Mouse (Mus musculus) thymus, adult 18-20 months (tissue): ENCODE results near the gene Tie1.

ENCODE experiments used
- DNase-seq, 2 experiments: peaks; one replicate each; pipeline ENCODE4 v3.0.0; 2022; ENCODE audit warnings: mixed read lengths in 2 of 2

Gene Tie1

GRCm38 (mm10) chr4:118472687-118473086, 17.2 kb downstream of the Tie1 start:
- no peak for DNase-seq

- DNase-seq, result no peak
Measured at GRCm38 (mm10) chr4:118471281-118471680, 18.6 kb downstream of the Tie1 start.

GRCm38 (mm10) chr4:118465697-118466163, 24.1 kb downstream of the Tie1 start:
- no peak for DNase-seq

GRCm38 (mm10) chr4:118464956-118465355, 24.9 kb downstream of the Tie1 start:
- no peak for DNase-seq

- DNase-seq, result no peak
Measured at GRCm38 (mm10) chr4:118457345-118457975, 32.4 kb downstream of the Tie1 start, which contains the start of gene Mpl. TSS of gene Mpl (minus strand) at chr4:118457513.

GRCm38 (mm10) chr4:118446415-118447153, 43.3 kb downstream of the Tie1 start:
- no peak for DNase-seq

GRCm38 (mm10) chr4:118445781-118446414, 44.0 kb downstream of the Tie1 start:
- no peak for DNase-seq

- DNase-seq, result no peak
Measured at GRCm38 (mm10) chr4:118445088-118445487, 44.8 kb downstream of the Tie1 start.

GRCm38 (mm10) chr4:118437829-118438253, 52.0 kb downstream of the Tie1 start:
- peak in 1 of 2 experiments; percentile 41 for DNase-seq

- DNase-seq, result peak; percentile 80 to 89
Measured at GRCm38 (mm10) chr4:118436820-118437603, 52.8 kb downstream of the Tie1 start, which contains the start of gene Cdc20. TSS of gene Cdc20 (minus strand) at chr4:118437352.

- DNase-seq, result no peak
Measured at GRCm38 (mm10) chr4:118432332-118432731, 57.5 kb downstream of the Tie1 start.

GRCm38 (mm10) chr4:118429215-118429895, 60.5 kb downstream of the Tie1 start:
- DNase-seq, result no peak

- DNase-seq, result no peak
Measured at GRCm38 (mm10) chr4:118428531-118429214, 61.2 kb downstream of the Tie1 start.

GRCm38 (mm10) chr4:118427768-118428451, 62.0 kb downstream of the Tie1 start, which contains the start of gene Elovl1:
TSS of gene Elovl1 (plus strand) at chr4:118428093.
- peak; percentile 72 to 74 for DNase-seq

GRCm38 (mm10) chr4:118427415-118427767, 62.5 kb downstream of the Tie1 start:
- no peak for DNase-seq

- DNase-seq, result no peak
Measured at GRCm38 (mm10) chr4:118425374-118425773, 64.5 kb downstream of the Tie1 start.

- DNase-seq, result no peak
Measured at GRCm38 (mm10) chr4:118424541-118425160, 65.2 kb downstream of the Tie1 start.

GRCm38 (mm10) chr4:118421384-118421783, 68.5 kb downstream of the Tie1 start:
- DNase-seq, result no peak
